Mouse (Mus musculus) urinary bladder, postnatal 10 days (tissue): ENCODE data around the gene Serpine3.
"Not testable (repeated sequence)": the region's sequence is repeated elsewhere in the genome, so short reads cannot be mapped to it uniquely, and the experiment has no call there.

Experiments
- DNase-seq: peaks from one replicate; pipeline ENCODE4 v3.0.0; 2022; ENCODE audit warnings: low spot score

Gene Serpine3

GRCm38 (mm10) chr14:62663367-62663766 is at the start of gene Serpine3:
Gene Serpine3 (plus strand): TSS chr14:62663667.
- no peak for DNase-seq

DNA sequence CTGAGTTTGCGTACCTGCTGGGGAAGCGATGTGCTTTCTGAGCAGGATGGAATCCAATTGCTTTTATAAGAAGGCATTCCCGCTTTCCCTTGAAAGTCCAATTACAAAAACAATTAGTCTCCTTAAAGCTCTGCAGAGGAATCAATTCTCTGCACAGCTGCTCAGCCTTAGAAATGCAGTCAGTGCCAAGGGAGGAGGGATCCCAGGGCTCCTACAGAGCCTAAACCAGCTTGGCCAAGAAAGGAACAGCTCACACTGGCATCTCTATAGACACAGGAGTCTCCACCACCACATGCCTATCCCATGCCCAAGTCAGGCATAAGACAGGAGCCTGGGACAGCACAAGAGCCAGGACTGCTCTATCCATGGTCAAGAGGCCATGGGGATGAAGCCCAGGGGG is 41.1 kb upstream of the Serpine3 start:
- no peak for DNase-seq

GRCm38 (mm10) chr14:62627951-62628350 is 35.5 kb upstream of the Serpine3 start:
- no peak for DNase-seq

DNA sequence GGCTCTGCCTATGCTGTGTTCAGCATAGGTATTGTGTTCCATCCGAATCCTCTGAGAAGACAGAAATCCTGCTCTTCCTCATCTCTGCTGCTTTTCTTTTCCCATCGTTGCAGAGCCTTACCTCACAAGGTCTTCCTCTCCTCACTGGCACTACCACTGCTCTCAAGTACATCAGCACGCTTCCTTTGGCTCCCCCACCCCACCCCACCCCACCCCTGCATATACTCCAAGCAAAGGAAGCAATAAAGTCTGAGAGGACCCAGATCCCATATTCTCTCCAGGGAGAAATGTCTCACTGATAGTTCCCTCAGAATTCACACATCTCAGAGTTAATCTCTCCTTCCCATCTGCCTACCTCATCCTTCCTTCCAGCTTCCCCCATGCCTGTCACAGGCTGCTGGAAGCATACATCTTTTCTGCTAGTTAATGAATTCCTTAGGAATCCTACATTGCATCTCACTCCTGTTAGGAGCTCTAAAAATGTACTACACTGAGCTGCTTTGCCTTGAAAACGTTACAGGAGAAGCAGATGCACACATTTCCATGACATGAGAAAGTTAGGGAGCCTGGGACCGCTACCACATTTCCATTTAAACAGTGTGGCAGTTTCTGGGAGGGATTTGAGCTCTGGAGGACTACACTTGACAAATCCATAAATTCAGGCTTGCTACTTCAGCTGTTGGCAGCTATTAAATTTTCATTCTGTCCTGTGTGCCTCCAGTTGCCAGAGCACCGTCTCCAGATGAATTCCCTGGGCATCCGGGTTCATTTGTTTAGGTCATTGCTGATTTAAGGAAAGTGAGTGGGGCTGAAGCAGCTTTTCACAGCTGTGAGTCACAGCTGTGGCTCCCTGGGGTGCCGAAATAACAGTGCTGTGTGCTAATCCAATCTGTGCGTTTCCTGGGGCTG is 25.8 kb upstream of the Serpine3 start:
- DNase-seq = no peak

- no peak for DNase-seq
Observed at GRCm38 (mm10) chr14:62638345-62638702, 25.1 kb upstream of the Serpine3 start.

- no peak for DNase-seq
Observed at GRCm38 (mm10) chr14:62639111-62639510, 24.4 kb upstream of the Serpine3 start.

DNA sequence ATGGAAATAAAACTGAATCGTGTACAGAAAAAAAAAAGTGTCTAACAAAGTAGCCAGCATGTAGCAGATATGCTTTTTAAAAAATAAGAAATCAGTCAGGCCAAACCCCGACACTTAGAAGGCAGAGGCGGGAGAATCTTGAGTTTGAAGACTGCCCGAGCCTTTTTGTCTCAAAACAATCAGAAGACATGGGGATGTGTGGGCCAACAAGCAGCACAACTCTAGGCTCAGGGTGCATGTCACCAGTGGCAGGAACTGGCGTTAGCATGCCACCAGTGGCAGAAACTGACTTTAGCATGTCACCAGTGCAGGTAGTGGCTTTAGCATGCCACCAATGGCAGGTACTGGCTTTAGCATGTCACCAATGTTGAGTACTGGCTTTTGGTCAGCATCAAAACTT is 23.9 kb upstream of the Serpine3 start:
- no peak for DNase-seq

DNA sequence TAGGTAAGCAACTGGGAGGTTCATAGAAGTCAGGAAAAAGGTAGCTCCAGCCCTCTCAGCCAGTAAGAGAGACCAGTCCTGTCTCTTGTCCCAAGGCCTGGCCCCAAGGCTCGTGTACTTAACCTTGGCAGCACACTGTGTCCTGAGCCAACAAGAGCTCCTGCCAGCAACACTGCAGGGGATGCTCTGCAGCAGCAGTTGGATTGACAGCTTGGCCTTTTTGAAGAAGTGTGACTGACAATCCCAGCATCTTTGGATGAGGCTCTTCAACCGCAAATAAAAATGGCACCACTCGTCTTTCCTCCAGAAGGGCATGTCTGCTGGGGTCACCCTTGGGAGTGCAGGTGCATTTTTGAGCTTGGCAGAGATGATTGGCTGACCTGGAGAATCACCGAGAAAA is 23.1 kb upstream of the Serpine3 start:
- DNase-seq = no peak

- DNase-seq = not testable (repeated sequence)
Observed at GRCm38 (mm10) chr14:62642368-62642767, 21.1 kb upstream of the Serpine3 start.

DNA sequence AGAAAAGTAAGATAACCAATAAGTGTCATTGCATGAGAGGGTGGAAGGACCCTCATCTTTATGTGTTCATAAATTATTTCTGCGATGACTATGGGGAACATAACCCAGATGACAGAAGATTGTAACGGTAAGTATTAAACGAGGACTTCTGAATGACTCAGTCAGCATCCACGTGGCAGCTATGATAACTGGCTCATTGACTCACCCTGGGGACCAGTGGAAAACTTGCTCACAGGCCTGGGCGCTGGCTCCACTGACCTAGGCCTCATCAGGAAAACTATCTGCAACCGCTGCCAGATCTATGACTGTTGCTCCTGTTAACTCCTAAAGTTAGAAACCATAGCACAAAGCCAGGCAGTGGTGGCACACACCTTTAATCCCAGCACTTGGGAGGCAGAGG is 15.1 kb upstream of the Serpine3 start:
- no peak for DNase-seq

GRCm38 (mm10) chr14:62650376-62650775 is 13.1 kb upstream of the Serpine3 start:
- DNase-seq = no peak

GRCm38 (mm10) chr14:62651771-62652170 is 11.7 kb upstream of the Serpine3 start:
- no peak for DNase-seq

GRCm38 (mm10) chr14:62655996-62656395 is 7.5 kb upstream of the Serpine3 start:
- no peak for DNase-seq

DNA sequence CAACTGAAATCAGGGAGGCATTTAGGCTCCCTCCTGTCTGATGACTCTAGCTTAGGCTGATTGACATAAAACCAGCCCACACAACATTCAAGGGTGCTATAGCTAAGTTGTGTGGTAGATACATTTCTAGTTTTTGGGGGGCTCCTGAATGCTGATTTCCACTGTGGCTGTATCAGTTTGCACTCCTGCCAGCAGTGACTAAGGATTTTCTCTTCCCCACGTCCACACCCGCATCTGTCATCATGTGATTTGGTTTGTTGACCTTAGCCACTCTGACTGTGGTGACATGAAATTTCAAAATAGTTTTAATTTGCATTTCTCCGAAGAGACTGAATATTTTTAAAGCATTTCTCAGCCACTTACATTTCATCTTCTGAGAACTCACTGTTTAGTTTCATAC is 6.0 kb upstream of the Serpine3 start:
- DNase-seq = no peak

DNA sequence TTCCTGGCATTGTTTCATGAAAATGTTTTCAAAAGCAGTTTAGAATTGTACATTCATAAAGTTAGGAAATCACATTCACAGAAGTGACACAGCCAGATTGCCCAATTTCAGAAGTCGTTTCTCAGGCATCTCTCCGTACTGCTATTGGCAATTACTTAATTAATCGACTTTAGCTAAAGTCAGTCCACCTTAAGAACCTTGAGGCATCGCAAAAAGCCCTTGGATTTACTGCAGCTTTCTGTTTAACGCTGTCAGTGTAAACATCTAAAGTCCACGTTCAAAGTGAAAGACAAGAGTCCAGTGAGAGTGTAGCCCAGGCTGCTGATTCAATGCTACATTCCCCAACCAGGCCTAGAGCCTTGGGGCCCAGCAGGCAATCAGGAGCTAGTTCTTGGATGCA is 1.1 kb upstream of the Serpine3 start:
- DNase-seq = no peak

- DNase-seq = no peak
Observed at GRCm38 (mm10) chr14:62664976-62665673, 1.7 kb downstream of the Serpine3 start.

DNA sequence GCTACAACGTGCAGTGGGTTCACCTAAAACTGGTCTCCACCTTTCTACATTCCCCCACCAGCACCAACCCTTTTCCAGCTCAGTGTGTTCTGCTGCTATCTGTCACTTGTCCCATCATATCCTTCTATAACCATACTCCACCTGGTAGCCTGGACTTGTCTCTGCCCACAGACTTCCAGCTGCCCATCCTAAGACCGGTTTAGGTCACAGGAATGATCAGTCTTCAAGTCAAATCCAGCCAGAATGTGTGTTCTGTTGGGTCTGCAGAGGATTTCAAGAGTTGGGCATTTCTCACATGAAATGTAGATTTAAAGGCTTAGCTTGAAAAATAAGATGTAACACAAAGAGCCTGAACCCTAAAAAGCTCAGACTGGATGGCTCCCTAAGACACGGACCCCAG is 10.2 kb downstream of the Serpine3 start:
- no peak for DNase-seq

DNA sequence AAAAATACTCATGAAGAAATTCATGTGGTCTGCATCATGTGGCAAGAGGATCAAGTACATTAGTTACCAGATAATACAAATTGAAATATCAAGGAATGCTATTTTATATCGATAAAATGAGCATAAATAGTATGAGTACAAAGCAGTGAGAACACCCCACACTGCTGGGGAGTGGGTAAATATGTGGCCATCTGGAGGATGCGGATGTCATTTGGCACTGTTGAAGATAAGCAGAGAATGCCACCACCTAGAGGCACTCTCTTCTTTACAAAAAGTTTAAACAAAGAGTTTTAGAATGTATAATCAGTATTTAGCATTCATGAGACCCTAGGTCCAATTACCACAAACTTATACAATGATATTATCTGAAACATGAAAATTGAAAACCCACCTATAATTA is 54.7 kb downstream of the Serpine3 start:
- no peak for DNase-seq

GRCm38 (mm10) chr14:62721625-62722024 is 58.2 kb downstream of the Serpine3 start:
- no peak for DNase-seq

- no peak for DNase-seq
Observed at GRCm38 (mm10) chr14:62724560-62724959, 61.1 kb downstream of the Serpine3 start.

DNA sequence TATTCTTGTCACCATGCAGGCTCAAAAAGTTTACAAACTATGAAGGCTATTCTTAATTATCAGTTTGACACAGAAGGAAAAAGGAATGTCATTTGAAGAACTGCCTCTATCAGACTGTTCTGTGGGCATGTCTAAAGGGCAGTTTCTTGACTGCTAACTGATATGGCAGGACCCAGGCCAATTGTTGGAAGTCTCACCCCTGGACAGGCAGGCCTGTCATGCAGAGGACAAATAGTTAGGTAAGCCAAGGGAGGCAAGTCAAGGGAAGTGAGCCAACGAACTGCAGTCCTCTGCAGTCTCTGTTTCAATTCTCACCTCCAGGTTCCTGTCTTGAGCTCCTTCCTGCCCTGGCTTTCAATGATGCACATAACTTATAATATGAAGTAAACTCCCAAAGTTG is 68.4 kb downstream of the Serpine3 start:
- no peak for DNase-seq

GRCm38 (mm10) chr14:62733666-62734065 is 70.2 kb downstream of the Serpine3 start:
- no peak for DNase-seq

GRCm38 (mm10) chr14:62735646-62736045 is 72.2 kb downstream of the Serpine3 start:
- DNase-seq = no peak
